Mouse (Mus musculus) thymus, adult 2 months (tissue): ENCODE results near the gene Wdr73.

Experiments used
- CTCF ChIP-seq: fragments of 200-500 bp; IDR thresholded peaks from 2 replicates; pipeline ENCODE4 v1.5.1; 2012; ENCODE audit warnings: mild to moderate bottlenecking, control low read depth, low read length, moderate library complexity, borderline replicate concordance; ENCODE audit not compliant: control insufficient read depth, poor library complexity, insufficient read depth; ENCODE audit errors: extremely low read depth
- POLR2A ChIP-seq: fragments of 200-500 bp; IDR thresholded peaks from 2 replicates; pipeline ENCODE4 v1.6.1; 2012; ENCODE audit warnings: mild to moderate bottlenecking, low read length, control low read depth, moderate library complexity; ENCODE audit not compliant: control insufficient read depth, poor library complexity, insufficient read depth; ENCODE audit errors: extremely low read depth

- TF ChIP-seq POLR2A (no peak), CTCF (no peak)
These were observed 55.3 kb downstream of the Wdr73 start for GRCm38 (mm10) chr7:80845621-80846279.
